Mouse (Mus musculus): ENCODE results near the gene Wdr82. TPM values are rescaled to one million over a fixed set of nuclear protein-coding genes. Genes with fewer than 3 reads are reported as not detected.

The Wdr82 gene
- total and polyA plus RNA-seq, 2 experiments from 2014 or later = 32.6 to 240 TPM

GRCm38 (mm10) chr9:106193930-106194807 lies 23.4 kb downstream of the Wdr82 start:
- no peak overlapping the region for H3K4me2 ChIP-seq (ENCODE audit: low read depth, low read length)
- no peaks in the 10 kb centered on the region for H3K4me1 ChIP-seq (ENCODE audit: insufficient read depth, low read length)
- no peaks in the 10 kb centered on the region for H3K27me3 ChIP-seq (ENCODE audit: insufficient read depth, low read length)
- H3K36me3 ChIP-seq (ENCODE audit: insufficient read depth, low read length) = peaks cover 24% of the 10 kb centered on the region
- ATAC-seq = no peak
- TF ChIP-seq CTCF (IDR thresholded peaks at IDR 0.05; ENCODE audit: low read depth) = no peak
- H3K27ac ChIP-seq = peak overlapping the region; percentile 55; the same call in 1 of the 2 replicates
- H3K9me3 ChIP-seq (ENCODE audit: low read length) = no peaks in the 10 kb centered on the region
- H3K9ac ChIP-seq (replicated peaks; ENCODE audit: low read length) = no peak overlapping the region
- no peak overlapping the region for H3K4me3 ChIP-seq (ENCODE audit: low read length)
- WGBS = 87% methylated on average over 8 of the region's 8 CpGs
- DNase-seq (ENCODE audit: low spot score) = peak; percentile 7

GRCm38 (mm10) chr9:106195693-106196092 lies 25.0 kb downstream of the Wdr82 start:
- no peak overlapping the region for H3K4me2 ChIP-seq (ENCODE audit: low read depth, low read length)
- no peak overlapping the region for H3K4me3 ChIP-seq (ENCODE audit: low read length)
- H3K4me1 ChIP-seq (ENCODE audit: insufficient read depth, low read length) = no peaks in the 10 kb centered on the region
- ATAC-seq = peak; percentile 70
- H3K27ac ChIP-seq = peak overlapping the region; percentile 55
- 56% methylated on average over 8 of the region's 8 CpGs for WGBS
- H3K9ac ChIP-seq (replicated peaks; ENCODE audit: low read length) = no peak overlapping the region
- TF ChIP-seq CTCF (IDR thresholded peaks at IDR 0.05; ENCODE audit: low read depth) = peak; percentile 46
- H3K36me3 ChIP-seq (ENCODE audit: insufficient read depth, low read length) = peaks cover 9% of the 10 kb centered on the region
- peak; percentile 81 for DNase-seq (ENCODE audit: low spot score)
- no peaks in the 10 kb centered on the region for H3K27me3 ChIP-seq (ENCODE audit: insufficient read depth, low read length)
- H3K9me3 ChIP-seq (ENCODE audit: low read length) = no peaks in the 10 kb centered on the region

GRCm38 (mm10) chr9:106197081-106197713 lies 26.5 kb downstream of the Wdr82 start:
- H3K27me3 ChIP-seq (ENCODE audit: insufficient read depth, low read length) = no peaks in the 10 kb centered on the region
- no peak overlapping the region for H3K27ac ChIP-seq
- no peak for ATAC-seq
- H3K36me3 ChIP-seq (ENCODE audit: insufficient read depth, low read length) = no peaks in the 10 kb centered on the region; the same call in 1 of the 2 replicates
- H3K4me2 ChIP-seq (ENCODE audit: low read depth, low read length) = no peak overlapping the region
- no peaks in the 10 kb centered on the region for H3K4me1 ChIP-seq (ENCODE audit: insufficient read depth, low read length)
- H3K9ac ChIP-seq (replicated peaks; ENCODE audit: low read length) = no peak overlapping the region
- no peak for TF ChIP-seq CTCF (IDR thresholded peaks at IDR 0.05; ENCODE audit: low read depth)
- WGBS = 95% methylated on average over 3 of the region's 3 CpGs
- H3K4me3 ChIP-seq (ENCODE audit: low read length) = no peak overlapping the region
- no peaks in the 10 kb centered on the region for H3K9me3 ChIP-seq (ENCODE audit: low read length)
- no peak for DNase-seq (ENCODE audit: low spot score)

GRCm38 (mm10) chr9:106197732-106198131 lies 27.0 kb downstream of the Wdr82 start:
- ATAC-seq = no peak
- no peak overlapping the region for H3K4me2 ChIP-seq (ENCODE audit: low read depth, low read length)
- TF ChIP-seq CTCF (IDR thresholded peaks at IDR 0.05; ENCODE audit: low read depth) = no peak
- no peaks in the 10 kb centered on the region; the same call in 1 of the 2 replicates for H3K36me3 ChIP-seq (ENCODE audit: insufficient read depth, low read length)
- 88% methylated on average over 9 of the region's 9 CpGs for WGBS
- no peaks in the 10 kb centered on the region for H3K27me3 ChIP-seq (ENCODE audit: insufficient read depth, low read length)
- H3K4me1 ChIP-seq (ENCODE audit: insufficient read depth, low read length) = no peaks in the 10 kb centered on the region
- no peak for DNase-seq (ENCODE audit: low spot score)
- H3K4me3 ChIP-seq (ENCODE audit: low read length) = no peak overlapping the region
- no peak overlapping the region for H3K9ac ChIP-seq (replicated peaks; ENCODE audit: low read length)
- H3K27ac ChIP-seq = no peak overlapping the region
- no peaks in the 10 kb centered on the region for H3K9me3 ChIP-seq (ENCODE audit: low read length)

- H3K4me3 ChIP-seq (ENCODE audit: low read length) = peak overlapping the region; percentile 52
- WGBS = under 1% methylated on average over 49 of the region's 51 CpGs
- H3K36me3 ChIP-seq (ENCODE audit: insufficient read depth, low read length) = no peaks in the 10 kb centered on the region; the same call in 1 of the 2 replicates
- H3K27me3 ChIP-seq (ENCODE audit: insufficient read depth, low read length) = no peaks in the 10 kb centered on the region
- peaks cover 7% of the 10 kb centered on the region for H3K4me1 ChIP-seq (ENCODE audit: insufficient read depth, low read length)
- peak; percentile 46 for ATAC-seq
- peak overlapping the region; percentile 70 for H3K4me2 ChIP-seq (ENCODE audit: low read depth, low read length)
- H3K9ac ChIP-seq (replicated peaks; ENCODE audit: low read length) = peak overlapping the region; percentile 58
- TF ChIP-seq CTCF (IDR thresholded peaks at IDR 0.05; ENCODE audit: low read depth) = no peak
- DNase-seq (ENCODE audit: low spot score) = peak; percentile 67
- no peaks in the 10 kb centered on the region for H3K9me3 ChIP-seq (ENCODE audit: low read length)
- peak overlapping the region; percentile 48; the same call in 1 of the 2 replicates for H3K27ac ChIP-seq
Measured at GRCm38 (mm10) chr9:106198962-106199458, 28.3 kb downstream of the Wdr82 start.

- Histone ChIP-seq H3K27ac (peak within 1 kb of the TSS; percentile 48; the same call in 1 of the 2 replicates), H3K9me3 (ENCODE audit: low read length) (no peaks in the 10 kb centered on the region), H3K9ac (replicated peaks; ENCODE audit: low read length) (peak within 1 kb of the TSS; percentile 58), H3K4me2 (ENCODE audit: low read depth, low read length) (peak within 1 kb of the TSS; percentile 70), H3K36me3 (ENCODE audit: insufficient read depth, low read length) (no peaks in the 10 kb centered on the region; the same call in 1 of the 2 replicates), H3K4me1 (ENCODE audit: insufficient read depth, low read length) (peaks cover 14% of the 10 kb centered on the region), H3K4me3 (ENCODE audit: low read length) (peak within 1 kb of the TSS; percentile 52), H3K27me3 (ENCODE audit: insufficient read depth, low read length) (no peaks in the 10 kb centered on the region)
- ATAC-seq (no peak), DNase-seq (ENCODE audit: low spot score) (no peak)
- WGBS = 48% methylated on average over 18 of the region's 18 CpGs
- no peak for TF ChIP-seq CTCF (IDR thresholded peaks at IDR 0.05; ENCODE audit: low read depth)
Measured at GRCm38 (mm10) chr9:106199535-106200272, 29.0 kb downstream of the Wdr82 start, which contains the start of gene Ppm1m. Ppm1m (minus strand) TSS chr9:106199746.

All from hindbrain, postnatal 0 days (tissue).